Mouse (Mus musculus): ENCODE data around the gene Zfp652.

GRCm38 (mm10) chr11:95771665-95772064 is 59.2 kb downstream of the Zfp652 start:
- no peak for TF ChIP-seq CTCF (IDR thresholded peaks at IDR 0.05; ENCODE audit: borderline replicate concordance, insufficient read depth, low read depth, low read length)
- no peak for TF ChIP-seq POLR2A (IDR thresholded peaks at IDR 0.05; ENCODE audit: borderline replicate concordance, insufficient read depth, low read length)
